Mouse (Mus musculus) thymus, adult 2 months (tissue): Measurements from ENCODE around the gene Cpsf4.

ENCODE experiments used
- CTCF ChIP-seq: fragments of 200-500 bp; IDR thresholded peaks from 2 replicates; pipeline ENCODE4 v1.5.1; 2012; ENCODE audit warnings: mild to moderate bottlenecking, control low read depth, low read length, moderate library complexity, borderline replicate concordance; ENCODE audit not compliant: control insufficient read depth, poor library complexity, insufficient read depth; ENCODE audit errors: extremely low read depth
- POLR2A ChIP-seq: fragments of 200-500 bp; IDR thresholded peaks from 2 replicates; pipeline ENCODE4 v1.6.1; 2012; ENCODE audit warnings: mild to moderate bottlenecking, low read length, control low read depth, moderate library complexity; ENCODE audit not compliant: control insufficient read depth, poor library complexity, insufficient read depth; ENCODE audit errors: extremely low read depth

- TF ChIP-seq CTCF (no peak), POLR2A (no peak)
Measured at GRCm38 (mm10) chr5:145230641-145231040, 63.6 kb downstream of the Cpsf4 start.
